Mouse (Mus musculus) embryo, embryonic 10 days (tissue): ENCODE results near the gene Ccdc127.

Source experiments
- DNase-seq: peaks from one replicate; pipeline ENCODE4 v3.0.0-alpha.2; 2015; ENCODE audit warnings: low spot score

The Ccdc127 gene

GRCm38 (mm10) chr13:74349566-74350434, at the start of gene Ccdc127, which contains the start of gene Sdha:
Gene Ccdc127, plus strand, starts transcription at chr13:74350309.
Gene Sdha, minus strand, starts transcription at chr13:74350280.
- DNase-seq, result peak; percentile 99

GRCm38 (mm10) chr13:74300925-74301606, 49.0 kb upstream of the Ccdc127 start:
- peak; percentile 86 for DNase-seq

GRCm38 (mm10) chr13:74301607-74301984, 48.5 kb upstream of the Ccdc127 start:
- no peak for DNase-seq

GRCm38 (mm10) chr13:74302050-74303037, 47.8 kb upstream of the Ccdc127 start:
- DNase-seq, result no peak

GRCm38 (mm10) chr13:74305380-74305779, 44.7 kb upstream of the Ccdc127 start:
- no peak for DNase-seq

- DNase-seq, result no peak
Measured at GRCm38 (mm10) chr13:74305780-74306179, 44.3 kb upstream of the Ccdc127 start.

- DNase-seq, result no peak
Measured at GRCm38 (mm10) chr13:74314616-74315015, 35.5 kb upstream of the Ccdc127 start.

- no peak for DNase-seq
Measured at GRCm38 (mm10) chr13:74316386-74316785, 33.7 kb upstream of the Ccdc127 start.

GRCm38 (mm10) chr13:74316789-74317169, 33.3 kb upstream of the Ccdc127 start:
- no peak for DNase-seq

GRCm38 (mm10) chr13:74317170-74317849, 32.8 kb upstream of the Ccdc127 start, which contains the start of gene Pdcd6:
Gene Pdcd6, minus strand, starts transcription at chr13:74317580.
- peak; percentile 99 for DNase-seq

GRCm38 (mm10) chr13:74329321-74329720, 20.8 kb upstream of the Ccdc127 start:
- DNase-seq, result no peak

- DNase-seq, result peak; percentile 43
Measured at GRCm38 (mm10) chr13:74341036-74341435, 9.1 kb upstream of the Ccdc127 start.

- DNase-seq, result peak; percentile 33
Measured at GRCm38 (mm10) chr13:74350435-74350906, 362 bp downstream of the Ccdc127 start.

- DNase-seq, result no peak
Measured at GRCm38 (mm10) chr13:74356491-74356890, 6.4 kb downstream of the Ccdc127 start.

- DNase-seq, result no peak
Measured at GRCm38 (mm10) chr13:74362218-74362617, 12.1 kb downstream of the Ccdc127 start.

- no peak for DNase-seq
Measured at GRCm38 (mm10) chr13:74363176-74363858, 13.2 kb downstream of the Ccdc127 start.

- no peak for DNase-seq
Measured at GRCm38 (mm10) chr13:74363859-74364235, 13.7 kb downstream of the Ccdc127 start, which contains the start of gene Lrrc14b. Gene Lrrc14b, minus strand, starts transcription at chr13:74364005.

GRCm38 (mm10) chr13:74381533-74382276, 31.6 kb downstream of the Ccdc127 start:
- DNase-seq, result no peak

GRCm38 (mm10) chr13:74382289-74382688, 32.2 kb downstream of the Ccdc127 start:
- DNase-seq, result no peak

GRCm38 (mm10) chr13:74389730-74390129, 39.6 kb downstream of the Ccdc127 start:
- no peak for DNase-seq
